Mouse (Mus musculus): ENCODE data around the gene H2-Eb2. TPM values are rescaled to one million over a fixed set of nuclear protein-coding genes. Genes with fewer than 3 reads are reported as not detected.

Gene H2-Eb2
- polyA plus RNA-seq, 1 experiment from 2014 or later = not detected

DNA sequence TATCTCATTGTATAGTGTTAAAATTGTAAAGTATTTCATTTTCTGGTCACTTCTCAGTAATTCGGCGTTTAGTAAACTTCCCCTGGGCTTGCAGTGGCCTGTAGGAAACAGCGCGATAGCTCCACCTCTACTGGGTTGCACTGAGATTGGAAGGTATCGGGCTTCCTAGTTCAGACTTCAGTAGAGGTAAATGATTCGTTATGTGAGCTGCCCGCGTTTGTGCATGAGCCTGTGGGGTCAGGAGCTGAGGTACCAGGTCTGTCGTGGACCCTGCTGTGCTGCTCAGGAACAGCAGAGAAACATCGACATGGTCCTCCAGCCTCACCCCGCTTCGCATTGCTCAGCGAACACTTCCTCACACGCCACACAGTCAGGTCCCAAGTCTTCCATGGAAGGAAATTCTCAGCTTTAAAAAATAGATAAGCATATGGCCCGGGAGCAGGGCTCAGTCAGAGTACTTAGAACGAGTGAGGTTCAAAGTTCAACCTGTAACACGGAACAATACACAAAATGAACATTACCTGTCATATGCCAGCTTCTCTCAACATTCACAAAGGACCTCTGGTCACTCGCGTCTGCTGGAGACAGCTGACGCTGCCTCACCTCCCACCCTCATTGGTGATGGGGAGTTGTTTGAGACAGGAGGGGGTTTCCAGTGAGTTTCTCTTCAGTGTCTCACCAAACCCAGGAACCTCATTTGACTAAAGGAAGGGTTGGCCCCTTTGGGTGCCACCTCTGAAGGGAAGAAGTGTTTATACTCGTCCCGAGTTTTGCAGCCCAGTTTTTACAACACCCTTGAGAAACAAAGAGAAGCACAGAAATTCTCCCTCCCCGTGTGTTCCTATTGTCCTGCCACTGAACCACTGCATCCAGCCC is 24.5 kb upstream of the H2-Eb2 start:
- Histone ChIP-seq H3K4me2 (ENCODE audit: low read depth, low read length) (no peak overlapping the region), H3K27ac (ENCODE audit: low read length) (no peak overlapping the region)
- 57% methylated on average over 23 of the region's 23 CpGs for WGBS (ENCODE audit: insufficient replicate concordance)

DNA sequence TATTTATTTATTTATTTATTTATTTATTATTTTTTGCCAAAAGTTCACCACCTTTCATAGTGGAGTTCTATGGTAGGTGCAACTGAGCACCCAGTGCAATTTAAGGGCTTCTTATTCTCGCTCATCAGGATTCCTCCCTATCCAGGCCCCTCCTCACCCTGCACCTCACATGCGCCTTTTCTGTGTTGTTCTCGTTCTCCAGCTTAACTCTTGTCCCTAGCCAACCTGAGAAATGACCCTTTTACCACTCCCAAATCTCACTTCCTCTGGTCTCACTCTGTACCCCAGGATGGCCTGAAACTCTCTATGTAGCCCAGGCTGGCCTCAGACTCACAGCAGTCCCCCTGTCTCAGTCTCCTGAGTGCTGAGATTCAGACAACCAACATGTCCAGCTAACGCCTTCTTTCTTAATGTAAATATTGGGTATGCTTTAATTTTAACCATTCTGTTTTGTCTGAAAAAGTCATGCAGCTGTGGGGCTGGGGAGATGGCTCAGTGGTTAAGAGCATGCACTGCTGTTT is 23.7 kb upstream of the H2-Eb2 start:
- 69% methylated on average over 4 of the region's 4 CpGs for WGBS (ENCODE audit: insufficient replicate concordance)
- Histone ChIP-seq H3K9me3 (replicated peaks; ENCODE audit: control insufficient read depth, low read length) (no peaks in the 10 kb centered on the region), H3K4me1 (ENCODE audit: control insufficient read depth, low read depth, low read length) (no peaks in the 10 kb centered on the region), H3K4me2 (ENCODE audit: low read depth, low read length) (no peak overlapping the region), H3K36me3 (ENCODE audit: control insufficient read depth, insufficient read depth) (no peaks in the 10 kb centered on the region), H3K4me3 (ENCODE audit: low read depth, low read length) (no peak overlapping the region), H3K27ac (ENCODE audit: low read length) (no peak overlapping the region), H3K27me3 (ENCODE audit: control insufficient read depth, insufficient read depth, low read depth, low read length) (no peaks in the 10 kb centered on the region; the same call in 1 of the 2 replicates), H3K9ac (ENCODE audit: low read depth, low read length) (no peak overlapping the region)
- ATAC-seq (ENCODE audit: low read depth) = no peak

More for the DNA sequence above, 24.5 kb upstream of the H2-Eb2 start:
- Histone ChIP-seq H3K4me3 (ENCODE audit: low read depth, low read length) (no peak overlapping the region), H3K36me3 (ENCODE audit: control insufficient read depth, insufficient read depth) (no peaks in the 10 kb centered on the region), H3K4me1 (ENCODE audit: control insufficient read depth, low read depth, low read length) (no peaks in the 10 kb centered on the region), H3K27me3 (ENCODE audit: control insufficient read depth, insufficient read depth, low read depth, low read length) (no peaks in the 10 kb centered on the region; the same call in 1 of the 2 replicates), H3K9ac (ENCODE audit: low read depth, low read length) (no peak overlapping the region), H3K9me3 (replicated peaks; ENCODE audit: control insufficient read depth, low read length) (no peaks in the 10 kb centered on the region)
- ATAC-seq (ENCODE audit: low read depth) = no peak

DNA sequence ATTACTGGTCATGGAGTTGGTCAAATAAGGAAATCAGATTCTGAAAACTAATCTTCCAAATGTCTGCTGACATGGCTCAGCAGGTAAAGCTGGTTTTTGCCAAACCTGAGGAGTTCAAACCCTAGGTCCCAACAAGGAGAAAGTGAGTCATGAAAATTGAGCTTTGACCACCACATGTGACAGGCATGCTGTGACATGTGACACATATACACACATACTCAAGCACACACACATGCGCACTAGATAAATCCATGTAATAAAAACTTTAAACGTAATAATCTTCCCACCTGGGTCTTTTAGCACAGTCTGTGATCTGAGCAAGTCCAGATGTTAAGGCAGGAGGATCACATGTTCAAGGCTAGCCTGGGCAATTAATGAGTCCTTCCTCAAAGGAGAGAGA is 21.7 kb upstream of the H2-Eb2 start:
- Histone ChIP-seq H3K36me3 (ENCODE audit: control insufficient read depth, insufficient read depth) (no peaks in the 10 kb centered on the region), H3K27me3 (ENCODE audit: control insufficient read depth, insufficient read depth, low read depth, low read length) (0 out of 2 replicates have a peak, but pooled peaks cover 3% of the 10 kb centered on the region), H3K9ac (ENCODE audit: low read depth, low read length) (no peak overlapping the region), H3K9me3 (replicated peaks; ENCODE audit: control insufficient read depth, low read length) (no peaks in the 10 kb centered on the region), H3K4me3 (ENCODE audit: low read depth, low read length) (no peak overlapping the region), H3K4me2 (ENCODE audit: low read depth, low read length) (no peak overlapping the region), H3K27ac (ENCODE audit: low read length) (no peak overlapping the region), H3K4me1 (ENCODE audit: control insufficient read depth, low read depth, low read length) (no peaks in the 10 kb centered on the region)
- no peak for ATAC-seq (ENCODE audit: low read depth)
- 82% methylated on average over 2 of the region's 2 CpGs for WGBS (ENCODE audit: insufficient replicate concordance)

DNA sequence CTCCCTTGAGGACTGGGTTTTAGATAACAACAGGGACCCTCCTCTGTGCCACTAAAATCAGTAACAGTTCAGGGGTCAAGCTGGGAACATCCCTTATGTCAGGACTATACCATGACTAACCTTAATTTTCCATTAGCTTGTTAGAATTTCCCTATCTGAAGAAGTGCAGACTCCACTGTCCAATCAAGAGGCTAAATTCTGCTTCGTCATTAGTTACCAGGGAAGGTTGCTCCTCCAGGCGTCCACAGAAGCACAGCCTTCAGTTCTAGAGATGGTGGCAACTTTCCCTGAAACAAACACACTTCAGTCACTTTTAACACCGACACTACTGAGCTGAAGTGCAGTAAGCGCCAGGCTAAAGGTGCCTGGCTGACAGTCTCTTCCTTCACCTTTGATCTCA is 20.7 kb upstream of the H2-Eb2 start:
- no peak for ATAC-seq (ENCODE audit: low read depth)
- Histone ChIP-seq H3K4me2 (ENCODE audit: low read depth, low read length) (no peak overlapping the region), H3K9me3 (replicated peaks; ENCODE audit: control insufficient read depth, low read length) (no peaks in the 10 kb centered on the region), H3K9ac (ENCODE audit: low read depth, low read length) (no peak overlapping the region), H3K36me3 (ENCODE audit: control insufficient read depth, insufficient read depth) (no peaks in the 10 kb centered on the region), H3K27me3 (ENCODE audit: control insufficient read depth, insufficient read depth, low read depth, low read length) (0 out of 2 replicates have a peak, but pooled peaks cover 3% of the 10 kb centered on the region), H3K27ac (ENCODE audit: low read length) (no peak overlapping the region), H3K4me1 (ENCODE audit: control insufficient read depth, low read depth, low read length) (no peaks in the 10 kb centered on the region; the same call in 1 of the 2 replicates), H3K4me3 (ENCODE audit: low read depth, low read length) (no peak overlapping the region)
- WGBS (ENCODE audit: insufficient replicate concordance) = 13% methylated on average over 4 of the region's 4 CpGs

DNA sequence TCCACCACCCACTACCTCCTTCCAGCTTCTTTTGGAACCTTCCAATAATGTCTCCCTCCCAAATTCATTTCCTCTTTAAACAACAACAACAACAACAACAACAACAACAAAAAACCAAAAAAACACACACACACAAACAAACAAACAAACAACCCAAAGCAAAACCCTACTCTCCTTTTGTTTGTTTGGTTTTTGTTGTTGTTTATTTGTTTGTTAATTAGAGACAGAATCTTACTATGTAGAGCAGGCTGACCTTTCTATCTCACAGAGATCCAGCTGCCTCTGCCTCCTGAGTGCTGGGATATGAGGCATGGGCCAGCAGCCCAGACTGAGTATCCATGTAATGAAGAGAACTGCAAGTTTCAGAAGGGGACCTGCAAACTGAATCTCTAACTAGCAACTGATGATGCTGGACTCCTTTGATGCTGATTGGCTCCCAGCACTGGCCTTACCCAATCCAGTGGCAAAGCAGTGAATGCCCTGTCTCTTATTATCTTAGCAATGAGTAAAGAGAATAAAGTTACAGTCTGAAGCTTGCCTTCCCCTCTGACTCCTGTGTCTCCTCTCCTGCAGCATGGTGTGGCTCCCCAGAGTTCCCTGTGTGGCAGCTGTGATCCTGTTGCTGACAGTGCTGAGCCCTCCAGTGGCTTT is 20.0 kb upstream of the H2-Eb2 start, which contains the start of gene H2-Eb1:
TSS of gene H2-Eb1 (plus strand) at position 488 of the 651 bp plus-strand sequence.
- Histone ChIP-seq H3K9me3 (replicated peaks; ENCODE audit: control insufficient read depth, low read length) (no peaks in the 10 kb centered on the region), H3K4me2 (ENCODE audit: low read depth, low read length) (no peak within 1 kb of the TSS), H3K36me3 (ENCODE audit: control insufficient read depth, insufficient read depth) (no peaks in the 10 kb centered on the region), H3K27ac (ENCODE audit: low read length) (no peak within 1 kb of the TSS), H3K4me3 (ENCODE audit: low read depth, low read length) (no peak within 1 kb of the TSS), H3K4me1 (ENCODE audit: control insufficient read depth, low read depth, low read length) (no peaks in the 10 kb centered on the region; the same call in none of the 2 replicates), H3K27me3 (ENCODE audit: control insufficient read depth, insufficient read depth, low read depth, low read length) (0 out of 2 replicates have a peak, but pooled peaks cover 3% of the 10 kb centered on the region), H3K9ac (ENCODE audit: low read depth, low read length) (no peak within 1 kb of the TSS)
- ATAC-seq (ENCODE audit: low read depth) = peak; percentile 61

DNA sequence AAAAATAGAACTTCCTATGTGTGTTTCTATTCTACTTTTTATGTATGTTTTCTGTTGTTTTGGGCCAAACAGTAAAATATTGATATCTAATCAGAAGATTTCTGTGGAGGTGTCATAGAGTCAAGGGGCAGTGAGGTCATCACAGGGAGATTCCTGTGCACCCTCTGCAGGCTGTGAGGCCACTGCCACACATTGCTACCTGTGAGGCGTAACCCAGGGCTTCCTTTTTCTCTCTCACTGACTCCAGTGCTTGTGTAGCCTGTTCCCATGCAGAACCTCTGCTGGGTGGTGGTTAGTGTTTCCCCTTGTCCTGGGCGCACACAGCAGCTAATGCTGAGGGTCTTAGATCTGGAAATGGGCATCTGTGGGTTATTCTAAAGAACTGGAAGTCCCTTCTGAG is 19.1 kb upstream of the H2-Eb2 start:
- Histone ChIP-seq H3K27ac (ENCODE audit: low read length) (no peak overlapping the region), H3K4me3 (ENCODE audit: low read depth, low read length) (no peak overlapping the region), H3K9ac (ENCODE audit: low read depth, low read length) (no peak overlapping the region), H3K36me3 (ENCODE audit: control insufficient read depth, insufficient read depth) (no peaks in the 10 kb centered on the region), H3K4me2 (ENCODE audit: low read depth, low read length) (no peak overlapping the region), H3K27me3 (ENCODE audit: control insufficient read depth, insufficient read depth, low read depth, low read length) (0 out of 2 replicates have a peak, but pooled peaks cover 3% of the 10 kb centered on the region), H3K9me3 (replicated peaks; ENCODE audit: control insufficient read depth, low read length) (no peaks in the 10 kb centered on the region), H3K4me1 (ENCODE audit: control insufficient read depth, low read depth, low read length) (no peaks in the 10 kb centered on the region; the same call in none of the 2 replicates)
- WGBS (ENCODE audit: insufficient replicate concordance) = 47% methylated on average over 2 of the region's 2 CpGs
- ATAC-seq (ENCODE audit: low read depth) = no peak

DNA sequence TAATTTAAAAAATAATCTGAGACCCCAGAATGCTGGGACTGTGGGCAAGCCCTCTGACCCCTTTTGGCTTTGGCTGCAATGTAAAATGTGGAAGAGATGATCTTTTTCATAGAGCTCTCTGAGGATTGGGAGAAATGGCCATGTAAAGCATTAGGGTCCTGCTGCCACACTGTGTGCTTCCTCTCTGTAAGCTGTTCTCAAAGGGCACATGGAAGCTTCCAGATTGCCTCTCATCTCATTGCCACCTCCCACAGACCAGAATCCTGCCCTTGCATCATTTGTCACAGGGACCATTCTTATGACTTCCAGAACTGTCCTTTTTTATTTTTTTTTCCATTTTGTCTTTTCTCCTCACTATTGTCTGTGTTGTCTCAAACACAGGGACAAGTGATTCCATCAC is 18.2 kb upstream of the H2-Eb2 start:
- Histone ChIP-seq H3K9ac (ENCODE audit: low read depth, low read length) (no peak overlapping the region), H3K4me2 (ENCODE audit: low read depth, low read length) (no peak overlapping the region), H3K36me3 (ENCODE audit: control insufficient read depth, insufficient read depth) (no peaks in the 10 kb centered on the region), H3K27ac (ENCODE audit: low read length) (no peak overlapping the region), H3K4me3 (ENCODE audit: low read depth, low read length) (no peak overlapping the region), H3K9me3 (replicated peaks; ENCODE audit: control insufficient read depth, low read length) (no peaks in the 10 kb centered on the region), H3K27me3 (ENCODE audit: control insufficient read depth, insufficient read depth, low read depth, low read length) (0 out of 2 replicates have a peak, but pooled peaks cover 3% of the 10 kb centered on the region), H3K4me1 (ENCODE audit: control insufficient read depth, low read depth, low read length) (no peaks in the 10 kb centered on the region; the same call in none of the 2 replicates)
- no peak for ATAC-seq (ENCODE audit: low read depth)

DNA sequence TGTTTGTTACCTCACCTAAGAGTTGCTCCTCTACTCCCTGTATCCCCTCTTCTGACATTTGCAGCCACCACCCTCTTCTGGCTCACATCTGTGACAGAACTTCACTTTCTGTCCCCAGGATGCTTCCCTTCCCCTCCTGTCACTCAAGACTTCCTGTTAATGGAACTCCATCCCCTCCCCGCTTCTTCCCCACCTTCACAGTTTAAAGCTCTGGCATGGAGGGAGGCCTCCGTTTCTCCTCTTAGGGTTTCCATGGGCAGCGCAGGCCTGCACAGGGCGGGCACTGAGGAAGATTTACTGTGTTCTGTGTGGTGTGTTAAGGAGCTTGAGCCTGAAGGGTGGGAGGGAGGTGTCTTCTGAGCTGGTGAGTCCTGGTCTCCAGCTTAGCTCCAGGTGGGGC is 17.3 kb upstream of the H2-Eb2 start:
- Histone ChIP-seq H3K27me3 (ENCODE audit: control insufficient read depth, insufficient read depth, low read depth, low read length) (0 out of 2 replicates have a peak, but pooled peaks cover 3% of the 10 kb centered on the region), H3K27ac (ENCODE audit: low read length) (no peak overlapping the region)
- 51% methylated on average over 4 of the region's 4 CpGs for WGBS (ENCODE audit: insufficient replicate concordance)

More for the DNA sequence above, 17.3 kb upstream of the H2-Eb2 start:
- Histone ChIP-seq H3K4me2 (ENCODE audit: low read depth, low read length) (no peak overlapping the region), H3K9ac (ENCODE audit: low read depth, low read length) (no peak overlapping the region), H3K9me3 (replicated peaks; ENCODE audit: control insufficient read depth, low read length) (no peaks in the 10 kb centered on the region), H3K36me3 (ENCODE audit: control insufficient read depth, insufficient read depth) (no peaks in the 10 kb centered on the region), H3K4me1 (ENCODE audit: control insufficient read depth, low read depth, low read length) (no peaks in the 10 kb centered on the region; the same call in none of the 2 replicates), H3K4me3 (ENCODE audit: low read depth, low read length) (no peak overlapping the region)
- no peak for ATAC-seq (ENCODE audit: low read depth)
